Mouse (Mus musculus) myocyte (in vitro differentiated cells): ENCODE results near the gene Cacna2d2. TPM values are rescaled to one million over a fixed set of nuclear protein-coding genes. Genes with fewer than 3 reads are reported as not detected.

Experiments used
- H3K27me3 ChIP-seq: one replicate; pipeline ENCODE4 v1.6.1; 2011; ENCODE audit not compliant: control insufficient read depth, insufficient read depth, insufficient read length
- H3K36me3 ChIP-seq: one replicate; pipeline ENCODE4 v1.6.1; 2011; ENCODE audit not compliant: control insufficient read depth, insufficient read depth
- H3K4me2 ChIP-seq: one replicate; pipeline ENCODE4 v1.6.1; 2011; ENCODE audit warnings: low read depth, control low read depth
- H3K4me3 ChIP-seq: one replicate; pipeline ENCODE4 v1.5.1; 2011; ENCODE audit warnings: mild to moderate bottlenecking, control low read depth, moderate library complexity
- H3K79me2 ChIP-seq: one replicate; pipeline ENCODE4 v1.6.1; 2011; ENCODE audit not compliant: control insufficient read depth, insufficient read depth
- H3ac ChIP-seq: one replicate; pipeline ENCODE4 v1.6.1; 2011; ENCODE audit not compliant: control insufficient read depth, insufficient read length
- CEBPB ChIP-seq: IDR thresholded peaks from 2 replicates; pipeline ENCODE4 v1.6.1; 2011; ENCODE audit warnings: mild to moderate bottlenecking, moderate library complexity; ENCODE audit not compliant: poor library complexity, insufficient read depth, severe bottlenecking
- E2F4 ChIP-seq: IDR thresholded peaks from one replicate; pipeline ENCODE4 v1.6.1; 2011; ENCODE audit warnings: mild to moderate bottlenecking, control low read depth, moderate library complexity; ENCODE audit not compliant: insufficient read depth
- MAX ChIP-seq: IDR thresholded peaks from one replicate; pipeline ENCODE4 v1.6.1; 2011; ENCODE audit warnings: low read depth, mild to moderate bottlenecking, control low read depth
- MYOD1 ChIP-seq, 3 experiments: IDR thresholded peaks; one replicate each; pipeline ENCODE4 v1.6.1; 2011; ENCODE audit warnings: control low read depth in 2 of 3, low read depth in 2 of 3, mild to moderate bottlenecking in 2 of 3, moderate library complexity in 1 of 3; ENCODE audit not compliant: insufficient read length in 2 of 3, control insufficient read depth in 1 of 3
- MYOG ChIP-seq, 3 experiments: IDR thresholded peaks; one replicate each; pipeline ENCODE4 v1.6.1; 2011; ENCODE audit warnings: control low read depth in 2 of 3, low read depth in 2 of 3, mild to moderate bottlenecking in 2 of 3; ENCODE audit not compliant: insufficient read length in 2 of 3, control insufficient read depth in 1 of 3, insufficient read depth in 1 of 3
- POLR2A ChIP-seq: IDR thresholded peaks from one replicate; pipeline ENCODE4 v1.6.1; 2011; ENCODE audit warnings: low read depth, mild to moderate bottlenecking, control low read depth, moderate library complexity; ENCODE audit not compliant: insufficient read length
- POLR2AphosphoS2 ChIP-seq: IDR thresholded peaks from one replicate; pipeline ENCODE4 v1.6.1; 2011; ENCODE audit warnings: low read depth, control low read depth; ENCODE audit not compliant: insufficient read length
- REST ChIP-seq: IDR thresholded peaks from one replicate; pipeline ENCODE4 v1.6.1; 2011; ENCODE audit warnings: mild to moderate bottlenecking, control low read depth, moderate library complexity; ENCODE audit not compliant: insufficient read depth, insufficient read length
- SRF ChIP-seq: IDR thresholded peaks from one replicate; pipeline ENCODE4 v1.6.1; 2011; ENCODE audit warnings: low read depth; ENCODE audit not compliant: control insufficient read depth, insufficient read length
- TCF12 ChIP-seq: IDR thresholded peaks from one replicate; pipeline ENCODE4 v1.6.1; 2011; ENCODE audit warnings: mild to moderate bottlenecking, control low read depth; ENCODE audit not compliant: poor library complexity, insufficient read depth, severe bottlenecking
- TCF3 ChIP-seq: IDR thresholded peaks from one replicate; pipeline ENCODE4 v1.6.1; 2011; ENCODE audit warnings: low read depth, control low read depth; ENCODE audit not compliant: insufficient read length
- USF1 ChIP-seq: IDR thresholded peaks from one replicate; pipeline ENCODE4 v1.6.1; 2011; ENCODE audit warnings: low read depth, mild to moderate bottlenecking, control low read depth, moderate library complexity
- polyA plus RNA-seq: library from polyadenylated mRNA; unstranded; fragments of >200 nt; fragmentation: generic; extraction: Trizol; gene quantifications from one replicate; pipeline ENCODE4 v1.2.1, GENCODE M21; 2012; ENCODE audit warnings: missing spikeins

The Cacna2d2 gene
- polyA plus RNA-seq, 1 experiment: 0.50 TPM

- no peaks in the 10 kb centered on the region for H3K79me2 ChIP-seq
- TF ChIP-seq TCF3 (no peak), MYOD1 (IDR thresholded peaks at IDR 0.05; ENCODE audit: control insufficient read depth in 1 of 3, insufficient read length in 2 of 3, low read depth in 2 of 3) (no peak), SRF (no peak), E2F4 (no peak), POLR2A (no peak), USF1 (no peak), MAX (no peak), CEBPB (no peak), MYOG (IDR thresholded peaks at IDR 0.05; ENCODE audit: control insufficient read depth in 1 of 3, insufficient read depth in 1 of 3, insufficient read length in 2 of 3, low read depth in 2 of 3) (no peak), POLR2AphosphoS2 (no peak), TCF12 (no peak), REST (no peak)
- H3K4me3 ChIP-seq: no peak overlapping the region
- H3ac ChIP-seq: no peak overlapping the region
- no peak overlapping the region for H3K4me2 ChIP-seq
- H3K27me3 ChIP-seq: no peaks in the 10 kb centered on the region
- no peaks in the 10 kb centered on the region for H3K36me3 ChIP-seq
Measured at GRCm38 (mm10) chr9:107545199-107545598, 145.8 kb downstream of the Cacna2d2 start.

DNA sequence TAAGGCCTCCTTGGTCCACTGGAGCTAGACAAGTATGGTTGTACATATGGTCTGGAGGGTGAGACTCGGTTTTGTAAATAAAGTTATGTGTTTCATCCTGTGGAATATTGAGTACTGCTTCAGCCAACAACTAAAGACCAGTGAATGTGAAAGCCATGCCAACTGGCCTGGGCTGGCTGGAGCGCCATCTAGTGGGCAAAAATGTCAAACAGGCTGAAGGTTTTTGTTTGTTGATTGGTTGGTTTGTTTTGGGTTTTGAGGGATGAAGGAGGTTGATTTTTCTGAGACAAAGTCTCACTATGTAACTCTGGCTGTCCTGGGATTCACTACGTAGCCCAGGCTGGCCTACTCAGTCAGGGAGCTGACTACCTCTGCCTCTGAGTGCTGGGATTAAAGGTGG lies 146.2 kb downstream of the Cacna2d2 start:
- Histone ChIP-seq H3ac (no peak overlapping the region), H3K4me3 (no peak overlapping the region), H3K4me2 (no peak overlapping the region), H3K79me2 (no peaks in the 10 kb centered on the region), H3K27me3 (no peaks in the 10 kb centered on the region), H3K36me3 (no peaks in the 10 kb centered on the region)
- TF ChIP-seq TCF3: no peak
- TF ChIP-seq SRF: no peak
- no peak for TF ChIP-seq MYOG (IDR thresholded peaks at IDR 0.05; ENCODE audit: control insufficient read depth in 1 of 3, insufficient read depth in 1 of 3, insufficient read length in 2 of 3, low read depth in 2 of 3)
- no peak for TF ChIP-seq POLR2A
- TF ChIP-seq E2F4: no peak
- no peak for TF ChIP-seq USF1
- TF ChIP-seq MYOD1 (IDR thresholded peaks at IDR 0.05; ENCODE audit: control insufficient read depth in 1 of 3, insufficient read length in 2 of 3, low read depth in 2 of 3): no peak

DNA sequence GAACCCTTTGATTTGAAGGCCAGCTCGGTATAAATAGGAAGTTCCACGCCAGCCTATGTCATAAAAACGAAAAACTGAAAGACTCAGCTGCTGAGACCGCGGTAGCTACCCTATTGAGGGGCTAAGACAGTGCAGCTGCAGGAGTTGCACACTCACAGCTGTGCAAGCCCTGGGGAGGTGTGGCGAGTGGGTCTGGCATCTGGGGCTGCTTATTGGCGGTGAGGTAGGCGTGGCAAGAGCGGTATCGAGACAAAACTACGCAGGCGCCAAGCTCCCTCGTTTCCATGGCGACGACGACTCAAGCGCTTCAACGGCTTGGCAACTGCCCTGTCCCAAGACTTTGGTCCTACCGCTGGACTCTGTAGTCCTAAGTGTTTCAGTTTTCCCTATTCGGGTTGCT lies 147.6 kb downstream of the Cacna2d2 start, which contains the start of gene Zmynd10:
Gene Zmynd10 (plus strand): TSS at position 273 of the 400 bp plus-strand sequence.
- H3K79me2 ChIP-seq: no peaks in the 10 kb centered on the region
- H3K4me3 ChIP-seq: no peak within 1 kb of the TSS
- TF ChIP-seq CEBPB (no peak), SRF (no peak), MYOG (IDR thresholded peaks at IDR 0.05; ENCODE audit: control insufficient read depth in 1 of 3, insufficient read depth in 1 of 3, insufficient read length in 2 of 3, low read depth in 2 of 3) (peak in 2 of 3 experiments; percentile 21 to 38), MYOD1 (IDR thresholded peaks at IDR 0.05; ENCODE audit: control insufficient read depth in 1 of 3, insufficient read length in 2 of 3, low read depth in 2 of 3) (peak in 2 of 3 experiments; percentile 54 to 60), REST (no peak), TCF3 (no peak), E2F4 (no peak)

GRCm38 (mm10) chr9:107547957-107548356 lies 148.5 kb downstream of the Cacna2d2 start:
- peaks cover 5% of the 10 kb centered on the region for H3K79me2 ChIP-seq
- TF ChIP-seq TCF12 (no peak), TCF3 (no peak), POLR2AphosphoS2 (no peak)
- no peaks in the 10 kb centered on the region for H3K27me3 ChIP-seq
- no peak overlapping the region for H3K4me2 ChIP-seq
- no peak overlapping the region for H3ac ChIP-seq
- H3K4me3 ChIP-seq: no peak overlapping the region
- no peaks in the 10 kb centered on the region for H3K36me3 ChIP-seq

More for the DNA sequence above, 147.6 kb downstream of the Cacna2d2 start, which contains the start of gene Zmynd10:
- Histone ChIP-seq H3K36me3 (no peaks in the 10 kb centered on the region), H3K4me2 (peak within 1 kb of the TSS; percentile 63), H3ac (no peak within 1 kb of the TSS), H3K27me3 (no peaks in the 10 kb centered on the region)

- no peaks in the 10 kb centered on the region for H3K27me3 ChIP-seq
- TF ChIP-seq REST (no peak), TCF3 (no peak), MAX (no peak), SRF (no peak), MYOD1 (IDR thresholded peaks at IDR 0.05; ENCODE audit: control insufficient read depth in 1 of 3, insufficient read length in 2 of 3, low read depth in 2 of 3) (no peak), TCF12 (no peak), CEBPB (no peak), POLR2A (no peak), MYOG (IDR thresholded peaks at IDR 0.05; ENCODE audit: control insufficient read depth in 1 of 3, insufficient read depth in 1 of 3, insufficient read length in 2 of 3, low read depth in 2 of 3) (no peak), POLR2AphosphoS2 (no peak), USF1 (no peak), E2F4 (no peak)
- no peak overlapping the region for H3K4me2 ChIP-seq
- H3K36me3 ChIP-seq: no peaks in the 10 kb centered on the region
- H3K79me2 ChIP-seq: peaks cover 13% of the 10 kb centered on the region
- no peak overlapping the region for H3ac ChIP-seq
- no peak overlapping the region for H3K4me3 ChIP-seq
Measured at GRCm38 (mm10) chr9:107548820-107549219, 149.4 kb downstream of the Cacna2d2 start.
